In the genomic region with DNA sequence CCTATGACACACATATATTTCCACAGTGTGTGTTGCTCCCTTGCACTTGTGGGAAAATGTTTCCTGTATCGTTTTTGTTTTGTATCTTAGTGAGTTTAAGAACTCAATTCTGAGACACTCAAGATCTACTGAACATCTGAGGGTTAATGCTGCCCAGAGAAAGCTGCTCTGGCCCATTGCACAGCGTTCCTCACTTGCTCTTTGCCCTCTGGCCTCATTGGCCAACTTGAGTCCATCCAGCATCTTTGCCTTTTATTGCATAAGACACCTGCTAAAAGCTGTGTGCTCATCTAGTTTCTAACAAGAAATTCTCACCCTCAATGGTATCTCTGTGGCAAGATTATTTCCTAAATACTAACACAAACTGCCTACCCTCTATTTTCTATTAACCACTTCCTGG, we compare ENCODE assay signal across 17 mouse cellular contexts.
"Had no signal": no experiment of that assay in that cellular context is flagged by ENCODE, and none has a peak within 500 bp of the region (broad histone marks: within the 10 kb centered on the region; RNA-seq: fewer than 3 reads in every experiment).

No protein-coding gene starts in this region.

- DNase-seq: lung, adult 18-20 months; lung, embryonic 14.5 days; lung, postnatal 10 days; lung, postnatal 4 days; midbrain, embryonic 14.5 days; right cerebral cortex, postnatal 14 days; thymus, adult 2 months; thymus, postnatal 25 days; thymus, postnatal 4 days had no signal

- H3K36me3 ChIP-seq: midbrain, embryonic 10.5 days; midbrain, embryonic 12.5 days; neural tube, embryonic 13.5 days; neural tube, embryonic 15.5 days; stomach, embryonic 15.5 days had no signal

- H3K27me3 ChIP-seq: midbrain, embryonic 12.5 days; neural tube, embryonic 13.5 days; neural tube, embryonic 15.5 days; stomach, embryonic 15.5 days had no signal

- H3K27ac ChIP-seq: midbrain, embryonic 10.5 days; midbrain, embryonic 12.5 days; neural tube, embryonic 13.5 days; neural tube, embryonic 15.5 days; stomach, embryonic 15.5 days; stomach, postnatal 0 days had no signal

- H3K9ac ChIP-seq: lung, embryonic 14.5 days; midbrain, embryonic 12.5 days; neural tube, embryonic 13.5 days; neural tube, embryonic 15.5 days; stomach, embryonic 15.5 days had no signal

- H3K4me3 ChIP-seq: midbrain, embryonic 10.5 days; midbrain, embryonic 12.5 days; myocyte; neural tube, embryonic 13.5 days; neural tube, embryonic 15.5 days; stomach, embryonic 15.5 days had no signal

- H3K4me1 ChIP-seq: midbrain, embryonic 10.5 days; midbrain, embryonic 12.5 days; neural tube, embryonic 13.5 days; neural tube, embryonic 15.5 days; stomach, embryonic 15.5 days had no signal

- H3K4me2 ChIP-seq: lung, embryonic 14.5 days; midbrain, embryonic 12.5 days; neural tube, embryonic 13.5 days; neural tube, embryonic 15.5 days; stomach, embryonic 15.5 days had no signal

- ATAC-seq: midbrain, embryonic 16.5 days had no signal

- H3K9me3 ChIP-seq: midbrain, embryonic 10.5 days; midbrain, embryonic 12.5 days; neural tube, embryonic 13.5 days; neural tube, embryonic 15.5 days; stomach, embryonic 15.5 days had no signal
